Comparison of ENCODE assay signal across 8 mouse cellular contexts in genomic region chr8:94871108-94871894, GRCm38 (mm10). TPM values are rescaled to one million over a fixed set of nuclear protein-coding genes. Genes with fewer than 3 reads are reported as not detected.
A peak's percentile ranks its signal among the peaks of the same experiment; 100 is the strongest.
DNase-seq lines count a peak whose midpoint lies in the region; ATAC-seq and TF ChIP-seq lines count a peak whose summit lies in the region.

No protein-coding gene starts in this region.

- H3K9ac ChIP-seq in MEL (ENCODE audit: control insufficient read depth, low read depth, low read length, poor library complexity, severe bottlenecking) = peak overlapping the region; percentile 41
- peak overlapping the region; percentile 77 for H3K9ac ChIP-seq in forebrain, embryonic 16.5 days (replicated peaks; ENCODE audit: low read depth, low read length)
- H3K9ac ChIP-seq in lung, embryonic 14.5 days = peak overlapping the region; percentile 52

- TF ChIP-seq POLR2A in MEL (IDR thresholded peaks at IDR 0.05; ENCODE audit: control insufficient read depth in 1 of 2, insufficient read depth in 1 of 2, low read depth in 1 of 2, low read length in 2 of 2, poor library complexity in 1 of 2) = no peak

- peak overlapping the region; percentile 38 to 46; a peak in 3 of 4 replicates for H3K4me3 ChIP-seq in MEL (ENCODE audit: control insufficient read depth in 1 of 2, insufficient read depth in 1 of 2, low read depth in 2 of 2, low read length in 2 of 2)
- H3K4me3 ChIP-seq in brown adipose tissue, adult 24 weeks (ENCODE audit: insufficient read depth, low read depth, low read length) = peak overlapping the region; percentile 53
- peak overlapping the region; percentile 66 for H3K4me3 ChIP-seq in forebrain, embryonic 16.5 days (replicated peaks; ENCODE audit: low read length)
- H3K4me3 ChIP-seq in layer of hippocampus, adult 2 months = peak overlapping the region; percentile 80
- peak overlapping the region; percentile 44 for H3K4me3 ChIP-seq in lung, embryonic 14.5 days (ENCODE audit: low read depth, low read length)

- no peak for TF ChIP-seq EP300 in MEL (IDR thresholded peaks at IDR 0.05; ENCODE audit: low read depth in 1 of 2, low read length in 2 of 2)

- H3K36me3 ChIP-seq in MEL (ENCODE audit: control insufficient read depth in 1 of 2, insufficient read depth in 2 of 2, low read length in 2 of 2) = peaks cover 0 to under 1% of the 10 kb centered on the region in 2 experiments; a peak in 2 of 4 replicates
- H3K36me3 ChIP-seq in forebrain, embryonic 16.5 days (ENCODE audit: control insufficient read depth, insufficient read depth) = 0 out of 2 replicates have a peak, but pooled peaks cover 3% of the 10 kb centered on the region
- H3K36me3 ChIP-seq in lung, embryonic 14.5 days (ENCODE audit: insufficient read depth) = peaks cover 15% of the 10 kb centered on the region; the same call in 1 of the 2 replicates

- ATAC-seq in forebrain, embryonic 16.5 days = peak; percentile 85
- ATAC-seq in lung, embryonic 14.5 days (ENCODE audit: insufficient read depth) = peak; percentile 76

- peak; percentile 67 for DNase-seq in MEL (ENCODE audit: low read depth, low spot score)
- peak; percentile 69 for DNase-seq in heart, postnatal 4 days
- peak; percentile 77 to 90 for DNase-seq in layer of hippocampus, adult 2 months (ENCODE audit: low spot score in 2 of 2)
- DNase-seq in lung, embryonic 14.5 days = peak; percentile 87
- DNase-seq in ovary, postnatal 36 days (ENCODE audit: low spot score) = peak; percentile 47
- no peak for DNase-seq in spleen, postnatal 14 days (ENCODE audit: low spot score in 2 of 2)

- no peak overlapping the region for H3K27ac ChIP-seq in MEL (ENCODE audit: control insufficient read depth, low read depth, low read length)
- H3K27ac ChIP-seq in brown adipose tissue, adult 24 weeks (replicated peaks; ENCODE audit: low read depth, low read length) = peak overlapping the region; percentile 47
- H3K27ac ChIP-seq in forebrain, embryonic 16.5 days (ENCODE audit: low read length) = peak overlapping the region; percentile 70; the same call in 1 of the 2 replicates
- peak overlapping the region; percentile 93 for H3K27ac ChIP-seq in layer of hippocampus, adult 2 months
- H3K27ac ChIP-seq in lung, embryonic 14.5 days (ENCODE audit: low read depth) = peak overlapping the region; percentile 58; the same call in 1 of the 2 replicates

- peak overlapping the region; percentile 77 for H3K4me2 ChIP-seq in forebrain, embryonic 16.5 days (ENCODE audit: low read length)
- peak overlapping the region; percentile 90 for H3K4me2 ChIP-seq in lung, embryonic 14.5 days

- H3K27me3 ChIP-seq in MEL (ENCODE audit: control insufficient read depth in 1 of 2, insufficient read depth in 2 of 2, low read length in 2 of 2) = no peaks in the 10 kb centered on the region
- H3K27me3 ChIP-seq in forebrain, embryonic 16.5 days (replicated peaks; ENCODE audit: control insufficient read depth, insufficient read depth, low read length) = no peaks in the 10 kb centered on the region
- peaks cover 6% of the 10 kb centered on the region; the same call in 1 of the 2 replicates for H3K27me3 ChIP-seq in lung, embryonic 14.5 days (ENCODE audit: insufficient read depth, low read length)

- no peaks in the 10 kb centered on the region for H3K9me3 ChIP-seq in MEL (replicated peaks; ENCODE audit: insufficient read depth, low read length)
- no peaks in the 10 kb centered on the region for H3K9me3 ChIP-seq in forebrain, embryonic 16.5 days (ENCODE audit: control insufficient read depth, low read length)
- no peaks in the 10 kb centered on the region for H3K9me3 ChIP-seq in lung, embryonic 14.5 days (ENCODE audit: low read depth, low read length)

- TF ChIP-seq CTCF in MEL (IDR thresholded peaks at IDR 0.05 in 2 of 3, conservative IDR thresholded peaks at IDR 0.05 in 1 of 3; ENCODE audit: control insufficient read depth in 1 of 3, insufficient read depth in 1 of 3, low read depth in 2 of 3, low read length in 3 of 3, poor library complexity in 1 of 3, severe bottlenecking in 1 of 3) = no peak
- TF ChIP-seq CTCF in layer of hippocampus, adult 2 months (conservative IDR thresholded peaks at IDR 0.05) = no peak
- no peak for TF ChIP-seq CTCF in lung, embryonic 14.5 days (IDR thresholded peaks at IDR 0.05; ENCODE audit: low read depth)

- H3K79me2 ChIP-seq in MEL (ENCODE audit: control insufficient read depth, insufficient read depth, low read length, poor library complexity) = no peaks in the 10 kb centered on the region

- H3K4me1 ChIP-seq in MEL (ENCODE audit: control insufficient read depth in 1 of 2, insufficient read depth in 2 of 2, low read length in 2 of 2) = peaks cover under 1 to 7% of the 10 kb centered on the region in 2 experiments; a peak in 3 of 4 replicates
- peaks cover 18% of the 10 kb centered on the region for H3K4me1 ChIP-seq in brown adipose tissue, adult 24 weeks (ENCODE audit: control insufficient read depth, insufficient read depth, insufficient read length, low read length)
- H3K4me1 ChIP-seq in forebrain, embryonic 16.5 days (replicated peaks; ENCODE audit: control insufficient read depth, insufficient read depth, low read length) = peaks cover 59% of the 10 kb centered on the region
- H3K4me1 ChIP-seq in lung, embryonic 14.5 days (ENCODE audit: insufficient read depth) = peaks cover 32% of the 10 kb centered on the region

- TF ChIP-seq RAD21 in MEL (IDR thresholded peaks at IDR 0.05; ENCODE audit: low read depth, low read length) = no peak

- 6% methylated on average over 7 of the region's 7 CpGs for WGBS in forebrain, embryonic 16.5 days
- 3% methylated on average over 6 of the region's 7 CpGs for WGBS in lung, embryonic 14.5 days

TF ChIP-seq in MEL, 35 proteins besides CTCF, POLR2A, EP300 and RAD21 (continues in another document):
- TF ChIP-seq TAL1 (IDR thresholded peaks at IDR 0.05; ENCODE audit: low read length) (no peak), MAZ (IDR thresholded peaks at IDR 0.05; ENCODE audit: low read depth, low read length) (peak; percentile 75; the same call in 1 of the 2 replicates), CHD1 (IDR thresholded peaks at IDR 0.05; ENCODE audit: low read depth, low read length) (0 out of 2 replicates have a peak, but pooled peaks have one; percentile 61), ZKSCAN1 (IDR thresholded peaks at IDR 0.05; ENCODE audit: low read depth, low read length) (no peak), UBTF (IDR thresholded peaks at IDR 0.05; ENCODE audit: borderline replicate concordance, insufficient read depth, low read depth, low read length) (no peak)

RNA-seq across cellular contexts. Expression of gene Dok4, which starts 4.8 kb away (rescaled TPM):
- total RNA-seq in MEL (2012; rRNA removed) = 1.5 TPM in 2 replicates
- 1 to 10 TPM in 1 of 2 experiments, not detected in 1; 3.2 TPM for polyA plus RNA-seq in MEL (2012; ENCODE audit: insufficient read depth in 1 of 2, insufficient read length in 2 of 2, low read depth in 1 of 2, low replicate concordance in 2 of 2, missing spikeins in 1 of 2)
- polyA plus RNA-seq in brown adipose tissue, adult 24 weeks (2012; ENCODE audit: insufficient read depth, insufficient read length, missing spikeins) = 3.8 and 8.4 TPM in 2 replicates
- polyA plus RNA-seq in forebrain, embryonic 16.5 days (2015; fragmentation: Nextera tagmentation; extraction: Ambion mirVana) = 75.3 and 81.4 TPM in 2 replicates
- total RNA-seq in heart, postnatal 4 days (2021) = 10 to 100 TPM; 34.2 to 39.5 TPM
- total RNA-seq in layer of hippocampus, adult 2 months (2021) = 10 to 100 TPM; 24.1 to 26.4 TPM
- 32.5 and 36.5 TPM in 2 replicates for polyA plus RNA-seq in lung, embryonic 14.5 days (2014; fragmentation: Nextera tagmentation; extraction: Ambion mirVana)

RNA-seq across cellular contexts. Expression of gene Polr2c, which starts 14.1 kb away (rescaled TPM):
- 92.0 and 92.5 TPM in 2 replicates for total RNA-seq in MEL (2012; rRNA removed)
- polyA plus RNA-seq in MEL (2012; ENCODE audit: insufficient read depth in 1 of 2, insufficient read length in 2 of 2, low read depth in 1 of 2, low replicate concordance in 2 of 2, missing spikeins in 1 of 2) = 100 to 1,000 TPM; 151 to 181 TPM
- 55.0 and 64.8 TPM in 2 replicates for polyA plus RNA-seq in brown adipose tissue, adult 24 weeks (2012; ENCODE audit: insufficient read depth, insufficient read length, missing spikeins)
- 150 and 153 TPM in 2 replicates for polyA plus RNA-seq in forebrain, embryonic 16.5 days (2015; fragmentation: Nextera tagmentation; extraction: Ambion mirVana)
- total RNA-seq in heart, postnatal 4 days (2021) = 10 to 100 TPM; 63.3 to 74.8 TPM
- 10 to 100 TPM; 69.1 to 71.4 TPM for total RNA-seq in layer of hippocampus, adult 2 months (2021)
- 162 and 169 TPM in 2 replicates for polyA plus RNA-seq in lung, embryonic 14.5 days (2014; fragmentation: Nextera tagmentation; extraction: Ambion mirVana)

RNA-seq across cellular contexts. Expression of gene Ciapin1, which starts 33.1 kb away (rescaled TPM):
- total RNA-seq in MEL (2012; rRNA removed) = 102 and 122 TPM in 2 replicates
- 100 to 1,000 TPM in 1 of 2 experiments, not detected in 1; 263 TPM for polyA plus RNA-seq in MEL (2012; ENCODE audit: insufficient read depth in 1 of 2, insufficient read length in 2 of 2, low read depth in 1 of 2, low replicate concordance in 2 of 2, missing spikeins in 1 of 2)
- 61.4 and 80.8 TPM in 2 replicates for polyA plus RNA-seq in brown adipose tissue, adult 24 weeks (2012; ENCODE audit: insufficient read depth, insufficient read length, missing spikeins)
- polyA plus RNA-seq in forebrain, embryonic 16.5 days (2015; fragmentation: Nextera tagmentation; extraction: Ambion mirVana) = 119 and 148 TPM in 2 replicates
- 10 to 100 TPM; 84.5 to 91.1 TPM for total RNA-seq in heart, postnatal 4 days (2021)
- total RNA-seq in layer of hippocampus, adult 2 months (2021) = 10 to 100 TPM; 60.9 to 67.2 TPM
- polyA plus RNA-seq in lung, embryonic 14.5 days (2014; fragmentation: Nextera tagmentation; extraction: Ambion mirVana) = 96.0 and 105 TPM in 2 replicates

RNA-seq across cellular contexts. Expression of gene Coq9, which starts 33.2 kb away (rescaled TPM):
- 84.6 and 91.9 TPM in 2 replicates for total RNA-seq in MEL (2012; rRNA removed)
- polyA plus RNA-seq in MEL (2012; ENCODE audit: insufficient read depth in 1 of 2, insufficient read length in 2 of 2, low read depth in 1 of 2, low replicate concordance in 2 of 2, missing spikeins in 1 of 2) = 100 to 1,000 TPM in 1 of 2 experiments, not detected in 1; 169 TPM
- polyA plus RNA-seq in brown adipose tissue, adult 24 weeks (2012; ENCODE audit: insufficient read depth, insufficient read length, missing spikeins) = 313 and 387 TPM in 2 replicates
- 56.8 and 60.7 TPM in 2 replicates for polyA plus RNA-seq in forebrain, embryonic 16.5 days (2015; fragmentation: Nextera tagmentation; extraction: Ambion mirVana)
- total RNA-seq in heart, postnatal 4 days (2021) = 100 to 1,000 TPM; 237 to 239 TPM
- 10 to 100 TPM; 78.2 to 83.7 TPM for total RNA-seq in layer of hippocampus, adult 2 months (2021)
- 58.3 and 61.0 TPM in 2 replicates for polyA plus RNA-seq in lung, embryonic 14.5 days (2014; fragmentation: Nextera tagmentation; extraction: Ambion mirVana)

RNA-seq across cellular contexts. Expression of gene Ccdc102a, which starts 46.6 kb away (rescaled TPM):
- total RNA-seq in MEL (2012; rRNA removed) = 1.6 and 1.7 TPM in 2 replicates
- polyA plus RNA-seq in MEL (2012; ENCODE audit: insufficient read depth in 1 of 2, insufficient read length in 2 of 2, low read depth in 1 of 2, low replicate concordance in 2 of 2, missing spikeins in 1 of 2) = 1 to 10 TPM in 1 of 2 experiments, not detected in 1; 6.8 TPM
- 1.2 and 1.5 TPM in 2 replicates for polyA plus RNA-seq in brown adipose tissue, adult 24 weeks (2012; ENCODE audit: insufficient read depth, insufficient read length, missing spikeins)
- polyA plus RNA-seq in forebrain, embryonic 16.5 days (2015; fragmentation: Nextera tagmentation; extraction: Ambion mirVana) = 4.6 and 5.7 TPM in 2 replicates
- total RNA-seq in heart, postnatal 4 days (2021) = 10 to 100 TPM; 18.1 to 19.4 TPM
- total RNA-seq in layer of hippocampus, adult 2 months (2021) = 1 to 10 TPM; 1.7 to 1.9 TPM
- 29.9 and 34.1 TPM in 2 replicates for polyA plus RNA-seq in lung, embryonic 14.5 days (2014; fragmentation: Nextera tagmentation; extraction: Ambion mirVana)

Comparison
In these comparisons a context has a peak if more than half of its experiments do, and no peak if none do; other contexts are left out.
1. DNase-seq: peak in MEL (single experiment), heart, postnatal 4 days (single experiment), layer of hippocampus, adult 2 months (2 of 2), lung, embryonic 14.5 days (single experiment) and ovary, postnatal 36 days (single experiment); none in spleen, postnatal 14 days (0 of 2).
2. Peak in every context shown above with its lines, with median percentiles within 50 percentile points of each other: H3K4me3 ChIP-seq and H3K9ac ChIP-seq.